Mouse (Mus musculus) liver, embryonic 14.5 days (tissue): ENCODE measurements around the gene Rpusd4. TPM values are rescaled to one million over a fixed set of nuclear protein-coding genes. Genes with fewer than 3 reads are reported as not detected.

ENCODE experiments used
- ATAC-seq: fragments of 200-750 bp; cut with Nextera tagmentation; 2 replicates; pipeline ENCODE4 v1.8.0; 2017; ENCODE audit warnings: moderate number of reproducible peaks, mild to moderate bottlenecking, moderate library complexity; ENCODE audit not compliant: insufficient read depth
- DNase-seq, 3 experiments: peaks; one replicate each; pipeline ENCODE4 v3.0.0-alpha.2; 2012 to 2013; ENCODE audit warnings: low read depth in 3 of 3, low spot score in 3 of 3
- H3K27ac ChIP-seq: fragments of 300-500 bp; sonication (generic); 2 replicates; pipeline ENCODE4 v1.5.1; 2014; ENCODE audit warnings: moderate library complexity, mild to moderate bottlenecking, control low read depth, inconsistent platforms
- H3K27me3 ChIP-seq: fragments of 300-500 bp; sonication (generic); 2 replicates; pipeline ENCODE4 v1.6.1; 2014; ENCODE audit warnings: mild to moderate bottlenecking, low read length, moderate library complexity; ENCODE audit not compliant: control insufficient read depth, insufficient read depth
- H3K36me3 ChIP-seq: fragments of 300-500 bp; sonication (generic); replicated peaks from 2 replicates; pipeline ENCODE4 v1.6.1; 2014; ENCODE audit warnings: low read depth; ENCODE audit not compliant: control insufficient read depth, insufficient read depth
- H3K4me1 ChIP-seq, 2 experiments: fragments of 200-500 bp in 1 of 2; fragments of 300-500 bp in 1 of 2; sonication (generic) in 1 of 2; replicated peaks; 2 replicates each; pipeline ENCODE4 v1.6.1; 2012 to 2014; ENCODE audit warnings: antibody characterized with exemption in 1 of 2, inconsistent platforms in 1 of 2, low read length in 1 of 2; ENCODE audit not compliant: control insufficient read depth in 2 of 2, insufficient read depth in 2 of 2
- H3K4me2 ChIP-seq: fragments of 300-500 bp; sonication (generic); 2 replicates; pipeline ENCODE4 v1.6.1; 2014; ENCODE audit warnings: low read depth, mild to moderate bottlenecking, control low read depth, moderate library complexity
- H3K4me3 ChIP-seq, 2 experiments: fragments of 200-500 bp in 1 of 2; fragments of 300-500 bp in 1 of 2; sonication (generic) in 1 of 2; 2 replicates each; pipeline ENCODE4 v1.5.1; 2012 to 2014; ENCODE audit warnings: low read depth in 2 of 2, low read length in 2 of 2, mild to moderate bottlenecking in 2 of 2, control low read depth in 1 of 2, inconsistent platforms in 1 of 2, moderate library complexity in 1 of 2; ENCODE audit not compliant: insufficient read depth in 1 of 2
- H3K9ac ChIP-seq: fragments of 300-500 bp; sonication (generic); replicated peaks from 2 replicates; pipeline ENCODE4 v1.6.1; 2014; ENCODE audit warnings: mild to moderate bottlenecking, control low read depth, moderate library complexity
- H3K9me3 ChIP-seq: fragments of 300-500 bp; sonication (generic); 2 replicates; pipeline ENCODE4 v1.6.1; 2016; ENCODE audit warnings: low read length, mixed read lengths; ENCODE audit not compliant: control insufficient read depth
- CTCF ChIP-seq: IDR thresholded peaks from 2 replicates; pipeline ENCODE4 v1.5.1; 2016; ENCODE audit warnings: antibody characterized with exemption, low read depth, control low read depth
- EP300 ChIP-seq: IDR thresholded peaks from 2 replicates; pipeline ENCODE4 v1.6.1; 2016; ENCODE audit warnings: antibody characterized with exemption, low read depth
- WGBS: fragments of 180-500 bp; shearing (Covaris S2); extraction: QIAGEN DNeasy Blood & Tissue Kit; methylation state at CpG from one replicate; pipeline ENCODE4 v1.1.7; 2014; ENCODE audit not compliant: insufficient replicate concordance; 5-methylcytosine and 5-hydroxymethylcytosine counted together
- polyA plus RNA-seq, 2 experiments: library from polyadenylated mRNA; depleted of rRNA in 1 of 2; stranded (reverse) in 1 of 2; unstranded in 1 of 2; fragments of >200 nt; fragmentation: Nextera tagmentation in 1 of 2; extraction: Ambion mirVana in 1 of 2; gene quantifications; 2 replicates each; pipeline versions ENCODE4 v1.2.1 to v1.2.3; 2012 to 2014

The Rpusd4 gene
- polyA plus RNA-seq, 2 experiments: 8.9 to 11.4 TPM

- no peaks in the 10 kb centered on the region for H3K4me1 ChIP-seq
- H3K4me2 ChIP-seq: no peak overlapping the region
- no peak for ATAC-seq
- TF ChIP-seq EP300 (no peak), CTCF (no peak)
- 59% methylated on average over 4 of the region's 4 CpGs for WGBS
- no peaks in the 10 kb centered on the region for H3K9me3 ChIP-seq
- no peaks in the 10 kb centered on the region for H3K36me3 ChIP-seq
- DNase-seq: no peak
- no peak overlapping the region for H3K9ac ChIP-seq
- no peaks in the 10 kb centered on the region for H3K27me3 ChIP-seq
- H3K27ac ChIP-seq: no peak overlapping the region
- H3K4me3 ChIP-seq: no peak overlapping the region
These were observed 16.7 kb downstream of the Rpusd4 start for GRCm38 (mm10) chr9:35284351-35284750.

DNA sequence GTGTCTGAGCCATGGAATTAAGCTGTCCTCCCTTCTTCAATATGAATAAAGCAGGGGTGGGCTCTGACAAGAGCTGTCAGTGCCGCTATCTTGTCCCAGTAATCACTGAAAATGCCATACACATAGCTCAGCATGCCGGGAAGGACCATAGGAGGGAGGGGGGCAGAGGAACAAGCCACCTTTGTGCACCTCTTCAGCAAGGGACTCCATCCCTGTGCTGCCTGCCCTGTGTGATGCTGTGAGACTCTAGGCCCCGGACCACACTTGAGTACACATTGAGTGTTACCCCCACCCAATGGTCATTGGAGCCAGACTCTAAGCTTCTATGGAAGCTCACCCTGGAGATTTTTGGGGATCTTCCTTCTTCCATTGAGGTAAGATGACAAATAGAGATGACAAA, 18.7 kb downstream of the Rpusd4 start:
- H3K27me3 ChIP-seq: no peaks in the 10 kb centered on the region
- H3K4me3 ChIP-seq: no peak overlapping the region
- no peak overlapping the region for H3K4me2 ChIP-seq
- H3K9me3 ChIP-seq: no peaks in the 10 kb centered on the region
- ATAC-seq: no peak
- DNase-seq: no peak
- WGBS: 63% methylated on average over 3 of the region's 3 CpGs
- peaks cover 0 to 2% of the 10 kb centered on the region in 2 experiments; a peak in 2 of 4 replicates for H3K4me1 ChIP-seq
- no peaks in the 10 kb centered on the region for H3K36me3 ChIP-seq
- H3K9ac ChIP-seq: no peak overlapping the region
- TF ChIP-seq EP300 (no peak), CTCF (no peak)
- H3K27ac ChIP-seq: no peak overlapping the region

- Histone ChIP-seq H3K4me3 (no peak overlapping the region), H3K9ac (no peak overlapping the region), H3K27ac (no peak overlapping the region), H3K36me3 (no peaks in the 10 kb centered on the region), H3K4me2 (no peak overlapping the region), H3K9me3 (no peaks in the 10 kb centered on the region), H3K4me1 (peaks cover 0 to 4% of the 10 kb centered on the region in 2 experiments; a peak in 2 of 4 replicates), H3K27me3 (no peaks in the 10 kb centered on the region)
- no peak for ATAC-seq
- no peak for TF ChIP-seq CTCF
- no peak for TF ChIP-seq EP300
- no peak for DNase-seq
- 40% methylated on average over 7 of the region's 7 CpGs for WGBS
These were observed 22.3 kb downstream of the Rpusd4 start for GRCm38 (mm10) chr9:35289992-35290391.

DNA sequence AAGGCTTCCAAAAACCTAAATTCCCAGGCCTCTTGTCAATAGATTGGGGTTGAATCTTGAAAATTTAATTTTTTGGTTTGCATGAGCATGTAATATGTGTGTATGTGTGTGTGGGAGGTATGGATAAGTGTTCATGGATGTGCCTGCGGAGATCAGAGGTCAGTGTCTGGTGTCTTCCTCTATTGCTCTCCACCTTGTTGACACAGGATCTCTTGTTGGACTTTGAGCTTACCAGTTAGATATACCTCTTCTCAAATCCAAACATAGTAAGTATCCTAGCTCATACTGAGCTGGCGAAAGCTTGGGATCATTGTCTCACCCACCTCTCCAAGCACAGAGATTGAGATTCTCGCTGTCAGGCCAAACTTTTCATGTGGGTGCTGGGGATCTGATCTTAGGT, 22.8 kb downstream of the Rpusd4 start:
- DNase-seq (no peak), ATAC-seq (no peak)
- no peak overlapping the region for H3K4me2 ChIP-seq
- no peak overlapping the region for H3K27ac ChIP-seq
- no peak overlapping the region for H3K4me3 ChIP-seq
- no peaks in the 10 kb centered on the region for H3K27me3 ChIP-seq
- no peaks in the 10 kb centered on the region for H3K36me3 ChIP-seq
- no peak overlapping the region for H3K9ac ChIP-seq
- WGBS: 59% methylated on average over 3 of the region's 3 CpGs
- no peaks in the 10 kb centered on the region for H3K9me3 ChIP-seq
- TF ChIP-seq EP300: no peak
- peaks cover 0 to 4% of the 10 kb centered on the region in 2 experiments; a peak in 2 of 4 replicates for H3K4me1 ChIP-seq

DNA sequence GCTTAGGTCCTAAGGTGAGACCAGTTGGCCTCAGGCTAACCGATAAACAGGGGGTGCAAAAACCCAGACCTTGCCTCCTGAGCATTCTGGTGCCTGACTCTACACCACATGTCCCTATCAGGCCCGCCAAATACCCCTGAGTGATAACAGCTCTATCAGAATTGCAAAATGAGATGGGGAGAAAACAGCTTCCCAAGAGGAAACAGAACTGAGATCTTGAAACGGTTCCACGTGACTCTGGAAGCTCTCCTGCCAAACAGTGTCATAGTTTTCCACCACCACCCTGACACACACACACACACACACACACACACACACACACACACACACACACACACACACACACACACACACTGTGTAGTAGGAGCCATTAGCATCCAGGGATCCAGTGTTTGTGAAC, 23.3 kb downstream of the Rpusd4 start:
- WGBS: 33% methylated on average over 4 of the region's 4 CpGs
- Histone ChIP-seq H3K9ac (no peak overlapping the region), H3K27ac (no peak overlapping the region), H3K4me1 (peaks cover 0 to 4% of the 10 kb centered on the region in 2 experiments; a peak in 2 of 4 replicates), H3K4me3 (no peak overlapping the region), H3K9me3 (no peaks in the 10 kb centered on the region), H3K4me2 (no peak overlapping the region), H3K27me3 (no peaks in the 10 kb centered on the region), H3K36me3 (no peaks in the 10 kb centered on the region)
- ATAC-seq (no peak), DNase-seq (no peak)
- TF ChIP-seq CTCF: no peak
- TF ChIP-seq EP300: no peak
